Mouse (Mus musculus): ENCODE data around the gene Slc39a9.

The Slc39a9 gene

DNA sequence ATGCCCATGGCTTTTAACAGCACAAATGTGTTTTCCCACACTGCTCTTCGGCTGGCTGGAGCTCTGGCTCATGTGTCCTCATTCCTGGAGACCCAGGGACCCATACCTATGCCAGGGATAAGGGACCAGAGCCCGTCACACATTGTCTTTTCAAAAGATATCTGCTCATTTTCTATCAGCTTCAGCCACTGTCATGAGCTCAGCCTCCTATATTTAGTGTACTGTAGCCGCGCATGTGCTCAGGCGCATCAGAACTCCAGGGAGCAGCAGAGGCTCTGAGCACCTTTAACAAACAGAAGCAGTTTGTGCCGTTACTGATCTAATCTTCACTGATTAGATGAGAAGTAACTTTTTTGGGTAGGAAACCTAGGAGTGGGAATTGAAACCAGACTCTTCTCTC is 72.2 kb downstream of the Slc39a9 start:
- in situ Hi-C loops (cut with MboI; ENCODE audit: low sequenced_read_pairs), result no loop called here

DNA sequence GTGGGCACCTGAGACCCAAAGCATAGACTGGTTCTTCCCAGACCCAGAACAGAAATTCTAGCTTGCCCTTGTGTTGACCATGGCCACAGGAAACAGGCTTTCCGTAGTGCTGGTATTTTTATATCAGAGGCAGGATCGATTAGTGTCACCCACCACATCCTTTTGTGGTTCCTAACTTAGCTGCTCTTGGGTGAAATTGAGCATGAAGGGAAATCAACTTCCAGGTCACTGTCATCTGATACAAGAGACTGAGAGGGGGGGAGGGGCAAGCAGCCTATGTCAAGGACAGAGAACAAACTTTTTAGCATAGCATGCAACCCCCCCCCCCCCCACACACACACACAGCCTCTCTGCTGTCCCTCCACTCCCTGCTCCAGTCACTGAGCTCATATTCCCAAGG is 75.5 kb downstream of the Slc39a9 start:
- in situ Hi-C loops (cut with MboI; ENCODE audit: low sequenced_read_pairs), result no loop called here

DNA sequence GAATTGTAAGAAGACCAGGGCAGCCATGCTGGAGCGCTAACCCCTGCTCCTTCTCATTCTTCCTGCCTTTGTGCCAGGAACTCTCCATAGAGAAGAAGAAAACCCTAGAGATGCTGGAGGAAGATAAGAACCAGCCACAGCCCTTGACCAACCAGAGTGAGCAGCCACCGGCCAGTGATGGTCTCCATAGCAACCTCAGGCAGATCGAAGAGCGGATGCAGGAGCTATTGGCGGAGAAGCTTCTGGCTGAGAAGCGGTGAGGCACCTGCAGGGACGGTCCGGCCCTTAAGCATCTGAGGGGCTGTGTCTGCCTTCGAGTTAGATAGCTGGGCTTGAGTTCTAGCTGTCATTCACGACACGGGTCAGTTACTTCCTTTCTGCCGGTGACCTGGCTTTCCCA is 76.8 kb downstream of the Slc39a9 start:
- in situ Hi-C loops (cut with MboI; ENCODE audit: low sequenced_read_pairs), result no loop called here

DNA sequence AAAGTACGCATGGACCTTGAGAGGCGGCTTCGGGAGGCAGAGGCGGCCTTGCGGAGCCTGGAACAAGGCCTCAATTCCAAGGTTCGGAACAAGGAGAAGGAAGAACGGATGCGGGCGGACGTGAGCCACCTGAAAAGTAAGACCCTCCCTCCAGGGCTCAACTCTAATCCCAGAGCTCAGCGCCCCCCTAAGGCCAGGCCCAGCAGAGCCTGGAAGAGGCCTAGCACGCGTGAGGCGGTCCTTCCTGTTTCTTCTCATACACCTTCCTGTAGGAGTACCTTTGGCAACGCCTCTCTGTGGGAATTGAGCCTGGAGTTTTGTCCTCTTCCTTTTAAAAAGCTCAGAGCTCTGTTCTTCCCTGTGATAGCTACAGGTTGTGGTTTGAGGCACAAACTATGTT is 77.8 kb downstream of the Slc39a9 start:
- in situ Hi-C loops (cut with MboI; ENCODE audit: low sequenced_read_pairs), result no loop called here

DNA sequence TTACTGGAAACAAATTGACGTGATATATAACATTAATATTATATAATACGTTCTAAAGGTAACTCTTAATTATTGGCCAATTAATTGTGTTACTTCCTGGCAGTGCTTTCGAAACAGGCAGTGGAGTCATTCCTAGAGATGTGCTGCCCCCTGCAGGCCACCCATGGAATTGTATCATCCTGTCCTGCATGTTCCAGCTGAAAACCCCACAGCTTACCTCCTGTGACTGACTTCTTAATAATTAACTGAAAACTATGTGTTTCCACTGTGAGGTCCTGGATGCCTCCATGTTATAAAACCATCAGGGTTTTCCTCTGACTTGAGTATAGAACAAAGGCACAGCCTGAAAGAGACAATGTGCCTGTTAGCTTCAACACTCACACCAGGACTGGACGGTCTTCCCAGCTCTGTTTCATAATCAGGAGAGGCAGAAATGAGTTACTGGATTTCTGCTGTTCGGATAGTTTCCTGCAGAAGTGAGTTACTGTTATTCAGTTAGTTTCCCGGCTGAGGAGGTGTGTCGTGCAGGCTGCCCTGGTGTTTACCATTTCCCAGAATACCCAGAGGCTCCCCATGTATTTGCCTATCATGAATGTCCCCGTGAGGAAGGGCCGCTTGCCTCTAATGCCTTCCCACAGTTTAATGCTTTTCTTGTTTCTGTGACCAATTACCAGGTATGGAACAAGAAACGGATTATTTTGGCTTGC is 81.3 kb downstream of the Slc39a9 start:
- in situ Hi-C loops (cut with MboI; ENCODE audit: low sequenced_read_pairs), result no loop called here

DNA sequence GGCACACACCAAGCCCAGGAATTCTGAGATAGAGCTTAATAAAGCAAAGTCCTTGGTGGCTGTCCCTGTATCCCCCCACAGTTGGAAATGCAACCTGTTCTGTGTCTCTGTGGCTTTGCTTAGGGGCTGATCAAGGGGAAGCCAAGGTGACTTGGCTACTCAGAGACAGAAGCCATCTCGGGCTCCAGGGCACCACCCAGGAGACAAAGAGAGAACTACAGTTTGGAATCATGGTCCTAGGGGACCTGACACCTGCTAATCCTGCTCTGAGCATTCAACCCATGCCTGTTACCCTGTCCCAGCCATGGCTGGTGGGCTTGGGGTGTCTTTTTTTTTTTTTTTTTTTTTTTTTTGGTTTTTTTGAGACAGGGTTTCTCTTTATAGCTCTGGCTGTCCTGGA is 84.5 kb downstream of the Slc39a9 start:
- in situ Hi-C loops (cut with MboI; ENCODE audit: low sequenced_read_pairs), result no loop called here

DNA sequence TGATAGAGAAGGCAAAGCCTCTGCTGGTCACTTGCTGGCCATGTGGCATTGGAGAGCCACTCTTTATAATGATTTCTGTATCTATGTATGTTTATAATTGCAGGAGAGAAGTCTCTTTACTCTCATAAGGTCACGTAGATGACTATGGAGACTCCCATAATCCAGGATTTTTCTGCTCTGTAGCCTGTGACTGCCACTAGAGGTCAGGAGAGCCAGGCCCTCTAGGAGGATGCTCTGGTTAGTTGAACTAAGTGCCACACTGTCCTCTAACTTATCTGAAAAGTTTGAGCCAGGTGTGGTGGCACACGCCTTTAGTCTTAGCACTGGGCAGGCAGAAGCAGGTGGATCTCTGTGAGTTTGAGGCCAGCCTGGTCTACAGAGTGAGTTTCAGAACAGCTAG is 85.1 kb downstream of the Slc39a9 start:
- in situ Hi-C loops (cut with MboI; ENCODE audit: low sequenced_read_pairs), result no loop called here

DNA sequence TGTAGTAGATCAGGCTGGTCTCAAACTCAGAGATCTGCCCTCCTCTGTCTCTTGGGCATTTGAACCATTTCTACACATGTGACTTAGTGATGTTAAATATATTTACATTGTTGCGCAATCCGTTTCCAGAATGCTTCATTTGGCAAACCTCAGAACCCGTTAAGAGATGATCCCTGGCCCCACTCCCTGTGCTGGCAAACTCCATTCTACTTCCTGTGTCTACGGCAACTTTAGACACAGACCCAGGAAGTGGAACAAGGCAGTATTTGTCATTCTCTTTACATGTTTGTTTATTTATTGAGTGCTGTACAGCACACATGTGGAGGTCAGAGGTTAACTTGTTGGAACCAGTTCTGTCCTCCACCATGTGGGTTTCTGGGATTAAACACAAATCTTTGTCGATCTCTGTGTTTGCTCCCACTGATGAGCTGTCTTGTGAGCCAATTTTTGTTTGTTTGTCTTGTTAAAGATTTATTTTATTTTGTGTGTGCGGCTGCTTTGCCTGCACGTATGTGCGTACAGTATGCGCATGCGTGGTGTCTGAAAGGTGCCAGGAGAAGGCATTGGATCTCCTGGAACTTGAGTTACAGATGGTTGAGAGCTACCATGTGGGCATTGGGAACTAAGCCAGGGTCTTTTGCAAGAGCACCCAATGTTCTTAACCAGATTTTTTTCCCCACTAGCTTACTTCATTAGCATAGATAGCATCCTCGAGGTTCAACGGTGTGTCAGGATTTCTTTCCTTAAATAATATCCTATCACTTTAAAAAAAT is 86.3 kb downstream of the Slc39a9 start:
- in situ Hi-C loops (cut with MboI; ENCODE audit: low sequenced_read_pairs), result no loop called here

DNA sequence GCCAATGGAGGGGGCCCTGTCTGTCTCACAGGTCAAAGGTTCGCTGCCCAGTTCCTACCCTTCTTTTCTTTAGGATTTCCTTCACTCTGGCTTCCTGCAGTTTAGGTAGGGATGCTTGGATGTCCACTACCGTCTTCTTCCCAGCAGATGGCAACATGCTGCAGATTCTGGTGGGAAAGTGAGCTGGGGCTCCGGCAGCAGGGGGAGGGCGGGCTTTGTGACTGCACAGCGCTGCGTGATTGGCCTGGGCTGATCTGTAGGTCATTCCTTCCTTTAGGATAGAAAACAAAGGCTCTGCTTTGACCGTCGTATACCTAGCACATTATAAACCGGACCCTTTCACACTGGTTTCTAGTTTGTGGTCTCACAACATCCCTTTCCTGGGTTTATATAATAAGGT is 86.9 kb downstream of the Slc39a9 start:
- in situ Hi-C loops (cut with MboI; ENCODE audit: low sequenced_read_pairs), result no loop called here

Data from CH12F3 (cell line).